Mouse (Mus musculus): ENCODE results near the gene Mllt6.

DNA sequence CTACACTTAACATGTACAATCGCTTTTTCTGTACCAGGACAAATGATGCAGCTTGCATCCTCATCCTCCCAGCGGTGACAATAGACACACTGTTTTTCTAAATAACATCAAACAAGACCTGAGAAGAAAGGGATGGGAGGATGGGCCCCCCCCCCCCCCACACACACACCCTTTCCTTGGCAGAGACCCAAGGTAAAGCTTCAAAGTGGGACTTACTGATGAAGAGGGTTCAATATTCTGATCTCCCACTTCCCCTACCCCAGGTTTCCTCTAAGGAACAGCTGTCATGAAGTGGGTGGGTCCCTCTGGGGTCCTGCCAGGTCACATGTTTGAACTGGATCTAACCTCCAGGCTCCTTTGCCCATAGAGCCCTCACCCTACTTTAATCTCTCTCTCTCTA is 32.2 kb upstream of the Mllt6 start:
- TF ChIP-seq POLR2A (IDR thresholded peaks at IDR 0.05; ENCODE audit: borderline replicate concordance, extremely low read depth, insufficient read depth, insufficient read length, poor library complexity, severe bottlenecking) (no peak), CTCF (IDR thresholded peaks at IDR 0.05; ENCODE audit: borderline replicate concordance, extremely low read depth, insufficient read depth, insufficient read length) (no peak)
